Mouse (Mus musculus) forebrain, embryonic 12.5 days (tissue): ENCODE measurements around the gene Dpp8. TPM values are rescaled to one million over a fixed set of nuclear protein-coding genes. Genes with fewer than 3 reads are reported as not detected.

Experiments
- ATAC-seq: fragments of 200-750 bp; cut with Nextera tagmentation; 2 replicates; pipeline ENCODE4 v1.8.0; 2017; ENCODE audit warnings: moderate TSS enrichment; ENCODE audit not compliant: low FRiP score
- H3K27ac ChIP-seq: fragments of 300-500 bp; sonication (generic); 2 replicates; pipeline ENCODE4 v1.5.1; 2016; ENCODE audit warnings: mild to moderate bottlenecking
- H3K27me3 ChIP-seq: fragments of 300-500 bp; sonication (generic); 2 replicates; pipeline ENCODE4 v1.6.1; 2016; ENCODE audit warnings: mild to moderate bottlenecking
- H3K36me3 ChIP-seq: fragments of 300-500 bp; sonication (generic); replicated peaks from 2 replicates; pipeline ENCODE4 v1.6.1; 2016; ENCODE audit warnings: mild to moderate bottlenecking
- H3K4me1 ChIP-seq: fragments of 300-500 bp; sonication (generic); 2 replicates; pipeline ENCODE4 v1.6.1; 2016
- H3K4me2 ChIP-seq: fragments of 300-500 bp; sonication (generic); 2 replicates; pipeline ENCODE4 v1.6.1; 2016; ENCODE audit warnings: mild to moderate bottlenecking, moderate library complexity
- H3K4me3 ChIP-seq: fragments of 300-500 bp; sonication (generic); replicated peaks from 2 replicates; pipeline ENCODE4 v1.5.1; 2016; ENCODE audit warnings: mild to moderate bottlenecking
- H3K9ac ChIP-seq: fragments of 300-500 bp; sonication (generic); 2 replicates; pipeline ENCODE4 v1.6.1; 2016; ENCODE audit warnings: mild to moderate bottlenecking
- H3K9me3 ChIP-seq: fragments of 300-500 bp; sonication (generic); 2 replicates; pipeline ENCODE4 v1.6.1; 2016
- WGBS: fragments of 180-500 bp; shearing (Covaris S2); methylation state at CpG from one replicate; pipeline ENCODE4 v1.1.7; 2016; 5-methylcytosine and 5-hydroxymethylcytosine counted together
- polyA plus RNA-seq: library from polyadenylated mRNA; unstranded; fragments of >200 nt; fragmentation: Nextera tagmentation; extraction: Ambion mirVana; gene quantifications from 2 replicates; pipeline ENCODE4 v1.2.1, GENCODE M21; 2016

The Dpp8 gene
- polyA plus RNA-seq, 1 experiment from 2014 or later, result 57.8 TPM

DNA sequence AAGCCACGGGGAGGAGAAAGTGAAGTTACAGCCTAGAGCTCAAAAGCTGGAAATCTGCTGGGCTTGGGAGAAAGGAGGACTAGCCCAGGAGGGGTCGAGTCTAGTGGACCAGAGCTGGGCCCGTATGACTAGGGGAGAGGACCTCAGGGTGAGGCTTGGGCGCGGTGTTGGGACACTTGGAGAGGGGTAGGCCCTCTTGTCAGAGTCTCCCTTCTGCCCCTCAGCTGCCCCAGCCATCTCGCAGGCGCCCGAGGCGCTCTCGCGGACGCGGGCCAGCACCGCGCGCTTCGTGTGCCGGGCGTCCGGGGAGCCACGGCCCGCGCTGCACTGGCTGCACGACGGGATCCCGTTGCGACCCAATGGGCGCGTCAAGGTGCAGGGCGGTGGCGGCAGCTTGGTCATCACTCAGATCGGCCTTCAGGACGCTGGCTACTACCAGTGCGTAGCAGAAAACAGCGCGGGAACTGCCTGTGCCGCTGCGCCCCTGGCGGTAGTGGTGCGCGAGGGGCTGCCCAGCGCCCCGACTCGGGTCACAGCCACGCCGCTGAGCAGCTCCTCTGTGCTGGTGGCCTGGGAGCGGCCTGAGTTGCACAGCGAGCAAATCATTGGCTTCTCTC, 91.4 kb downstream of the Dpp8 start:
- peak overlapping the region; percentile 85 for H3K4me2 ChIP-seq
- no peak overlapping the region for H3K27ac ChIP-seq
- H3K27me3 ChIP-seq, result peaks cover 42% of the 10 kb centered on the region

DNA sequence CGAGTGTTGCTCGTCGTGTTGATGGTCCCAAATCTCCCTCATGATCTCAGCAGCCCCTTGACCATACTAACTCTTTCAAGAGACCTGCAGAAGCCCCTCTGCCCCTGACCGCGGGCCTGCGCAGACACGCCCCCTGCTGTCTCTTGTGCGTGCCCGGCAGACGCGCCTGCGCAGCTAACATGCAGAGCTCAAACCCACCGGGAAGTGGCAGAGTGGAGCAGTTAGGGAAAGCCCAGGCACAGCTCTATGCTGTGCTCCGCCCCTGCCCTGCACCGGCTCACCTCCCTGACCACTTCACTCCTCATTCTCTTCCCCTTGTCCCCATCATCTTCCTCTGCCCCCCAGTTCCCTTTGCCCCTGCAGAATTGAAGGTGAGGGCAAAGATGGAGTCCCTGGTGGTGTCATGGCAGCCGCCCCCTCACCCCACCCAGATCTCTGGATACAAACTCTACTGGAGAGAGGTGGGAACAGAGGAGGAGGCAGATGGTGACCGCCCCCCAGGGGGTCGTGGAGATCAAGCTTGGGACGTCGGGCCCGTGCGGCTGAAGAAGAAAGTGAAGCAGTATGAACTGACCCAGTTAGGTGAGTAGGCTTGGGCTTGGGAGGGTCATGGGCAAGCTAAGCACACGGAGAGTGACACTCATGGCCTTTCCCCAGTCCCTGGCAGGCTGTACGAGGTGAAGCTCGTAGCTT, 96.1 kb downstream of the Dpp8 start:
- H3K9me3 ChIP-seq, result no peaks in the 10 kb centered on the region
- peak overlapping the region; percentile 8 for H3K4me3 ChIP-seq
- H3K36me3 ChIP-seq, result 0 out of 2 replicates have a peak, but pooled peaks cover 10% of the 10 kb centered on the region
- H3K27ac ChIP-seq, result no peak overlapping the region; the same call in 1 of the 2 replicates
- peak overlapping the region; percentile 39 for H3K4me2 ChIP-seq
- 7% methylated on average over 25 of the region's 25 CpGs for WGBS
- H3K9ac ChIP-seq, result 0 out of 2 replicates have a peak overlapping the region, but pooled peaks have one; percentile 21
- peak; percentile 66 for ATAC-seq
- H3K4me1 ChIP-seq, result peaks cover 19% of the 10 kb centered on the region
- peaks cover 23% of the 10 kb centered on the region for H3K27me3 ChIP-seq

More for the DNA sequence above, 91.4 kb downstream of the Dpp8 start:
- Histone ChIP-seq H3K9me3 (no peaks in the 10 kb centered on the region), H3K4me3 (peak overlapping the region; percentile 45), H3K36me3 (peaks cover 10% of the 10 kb centered on the region; the same call in 1 of the 2 replicates), H3K4me1 (peaks cover 19% of the 10 kb centered on the region), H3K9ac (peak overlapping the region; percentile 70)
- WGBS, result 2% methylated on average over 48 of the region's 48 CpGs
- ATAC-seq, result peak; percentile 75

DNA sequence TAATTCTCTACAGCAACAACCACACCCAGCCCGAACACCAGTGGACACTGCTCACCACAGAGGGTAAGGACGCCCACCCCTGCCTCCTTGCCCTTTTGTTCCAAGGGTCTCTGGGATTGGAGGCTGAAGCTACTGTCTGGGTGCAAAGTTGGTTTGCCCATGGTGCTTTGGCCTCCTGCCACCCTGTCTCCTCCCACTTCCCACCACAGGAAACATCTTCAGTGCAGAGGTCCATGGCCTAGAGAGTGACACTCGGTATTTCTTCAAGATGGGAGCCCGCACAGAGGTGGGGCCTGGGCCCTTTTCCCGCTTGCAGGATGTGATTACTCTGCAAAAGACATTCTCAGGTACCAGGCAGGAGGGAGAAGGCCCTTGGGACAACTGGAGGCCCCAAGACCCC, 99.5 kb downstream of the Dpp8 start:
- no peak overlapping the region for H3K27ac ChIP-seq
- H3K4me1 ChIP-seq, result peaks cover 33% of the 10 kb centered on the region
- 88% methylated on average over 5 of the region's 5 CpGs for WGBS

More for the DNA sequence above, 99.5 kb downstream of the Dpp8 start:
- Histone ChIP-seq H3K4me2 (no peak overlapping the region), H3K9ac (no peak overlapping the region), H3K9me3 (no peaks in the 10 kb centered on the region), H3K4me3 (no peak overlapping the region), H3K27me3 (peaks cover 17% of the 10 kb centered on the region), H3K36me3 (peaks cover 12% of the 10 kb centered on the region; the same call in 1 of the 2 replicates)
- ATAC-seq, result no peak

Other genes starting within 250 kb of the Dpp8 start
- gene Dennd4a, start 221.1 kb upstream of the Dpp8 start, polyA plus RNA-seq, result 9.9 and 11.4 TPM in 2 replicates
- 0.11 TPM in 1 of 2 replicates, not detected in the other for gene Slc24a1, start 80.8 kb upstream of the Dpp8 start, polyA plus RNA-seq
- gene Ints14, start 71.5 kb upstream of the Dpp8 start, polyA plus RNA-seq, result 60.9 and 62.8 TPM in 2 replicates
- gene Hacd3, start 10.7 kb upstream of the Dpp8 start, polyA plus RNA-seq, result 138 and 140 TPM in 2 replicates
- gene Igdcc4, start 69.1 kb downstream of the Dpp8 start, polyA plus RNA-seq, result 14.1 and 14.4 TPM in 2 replicates
- gene Igdcc3, start 108.8 kb downstream of the Dpp8 start, polyA plus RNA-seq, result 40.0 and 40.8 TPM in 2 replicates
- 5.7 and 5.9 TPM in 2 replicates for gene Parp16, start 162.9 kb downstream of the Dpp8 start, polyA plus RNA-seq
- gene Cilp, start 232.8 kb downstream of the Dpp8 start, polyA plus RNA-seq, result 0.65 and 0.68 TPM in 2 replicates